Mouse (Mus musculus) cerebellum, postnatal 25 days (tissue): Measurements from ENCODE around the gene Zfp605.
"Not testable (repeated sequence)": the region's sequence is repeated elsewhere in the genome, so short reads cannot be mapped to it uniquely, and the experiment has no call there.

Experiments used
- DNase-seq, 2 experiments: peaks; one replicate each; pipeline ENCODE4 v3.0.0; 2021; ENCODE audit warnings: mixed read lengths in 2 of 2

The Zfp605 gene

GRCm38 (mm10) chr5:110107581-110108304, 2.1 kb upstream of the Zfp605 start, which contains the start of gene Gtpbp6:
Gene Gtpbp6, minus strand, starts transcription at chr5:110108197.
- DNase-seq, result peak; percentile 96 to 97

GRCm38 (mm10) chr5:110108305-110108628, 1.6 kb upstream of the Zfp605 start:
- DNase-seq, result no peak

GRCm38 (mm10) chr5:110122380-110122779, 12.5 kb downstream of the Zfp605 start:
- DNase-seq, result not testable (repeated sequence)

- peak; percentile 100 for DNase-seq
Measured at GRCm38 (mm10) chr5:110135293-110136086, 25.6 kb downstream of the Zfp605 start, which contains the start of gene Chfr. Gene Chfr, plus strand, starts transcription at chr5:110135842.

- DNase-seq, result no peak
Measured at GRCm38 (mm10) chr5:110136087-110136464, 26.2 kb downstream of the Zfp605 start.

- no peak for DNase-seq
Measured at GRCm38 (mm10) chr5:110137816-110138215, 27.9 kb downstream of the Zfp605 start.

GRCm38 (mm10) chr5:110139325-110139724, 29.4 kb downstream of the Zfp605 start:
- no peak for DNase-seq

- DNase-seq, result no peak
Measured at GRCm38 (mm10) chr5:110140424-110140823, 30.5 kb downstream of the Zfp605 start.

GRCm38 (mm10) chr5:110142309-110142708, 32.4 kb downstream of the Zfp605 start:
- no peak for DNase-seq

- DNase-seq, result peak in 1 of 2 experiments; percentile 17
Measured at GRCm38 (mm10) chr5:110143007-110143406, 33.1 kb downstream of the Zfp605 start.

- no peak for DNase-seq
Measured at GRCm38 (mm10) chr5:110169374-110169773, 59.5 kb downstream of the Zfp605 start.

- DNase-seq, result peak; percentile 91 to 96
Measured at GRCm38 (mm10) chr5:110176362-110177020, 66.6 kb downstream of the Zfp605 start, which contains the start of gene Golga3. Gene Golga3, plus strand, starts transcription at chr5:110176701.

GRCm38 (mm10) chr5:110177021-110177420, 67.1 kb downstream of the Zfp605 start:
- no peak for DNase-seq

GRCm38 (mm10) chr5:110178628-110179027, 68.7 kb downstream of the Zfp605 start:
- no peak for DNase-seq
